Mouse (Mus musculus): ENCODE data around the gene Slc39a9. TPM values are rescaled to one million over a fixed set of nuclear protein-coding genes. Genes with fewer than 3 reads are reported as not detected.

Gene Slc39a9
- total RNA-seq (2021), result 10 to 100 TPM; 11.8 to 14.2 TPM
- long read RNA-seq, experiment 1, full-length matches to known transcripts, result 12 of 16 reads
- long read RNA-seq, experiment 1, partial matches to known transcripts, result 1 of 16 reads
- long read RNA-seq, experiment 1, other reads (novel, unspliced or antisense), result 3 of 16 reads
- long read RNA-seq, experiment 2, full-length matches to known transcripts, result 9 of 14 reads
- long read RNA-seq, experiment 2, partial matches to known transcripts, result 0 of 14 reads
- long read RNA-seq, experiment 2, other reads (novel, unspliced or antisense), result 5 of 14 reads

GRCm38 (mm10) chr12:80643693-80644505 is at the start of gene Slc39a9, which contains the start of gene Erh:
TSS of gene Slc39a9 (plus strand) at chr12:80643883.
TSS of gene Erh (minus strand) at chr12:80644341.
- DNase-seq, result peak; percentile 89

- DNase-seq, result no peak
Observed at GRCm38 (mm10) chr12:80594141-80594540, 49.5 kb upstream of the Slc39a9 start.

GRCm38 (mm10) chr12:80594781-80595180 is 48.9 kb upstream of the Slc39a9 start:
- DNase-seq, result no peak

- no peak for DNase-seq
Observed at GRCm38 (mm10) chr12:80595566-80595965, 48.1 kb upstream of the Slc39a9 start.

- DNase-seq, result no peak
Observed at GRCm38 (mm10) chr12:80595968-80596367, 47.7 kb upstream of the Slc39a9 start.

- no peak for DNase-seq
Observed at GRCm38 (mm10) chr12:80598236-80598635, 45.4 kb upstream of the Slc39a9 start.

GRCm38 (mm10) chr12:80598756-80599155 is 44.9 kb upstream of the Slc39a9 start:
- peak; percentile 52 for DNase-seq

GRCm38 (mm10) chr12:80601597-80602269 is 42.0 kb upstream of the Slc39a9 start:
- DNase-seq, result no peak

GRCm38 (mm10) chr12:80602432-80602831 is 41.3 kb upstream of the Slc39a9 start:
- no peak for DNase-seq

- DNase-seq, result peak; percentile 41
Observed at GRCm38 (mm10) chr12:80603566-80603965, 40.1 kb upstream of the Slc39a9 start.

GRCm38 (mm10) chr12:80604218-80604617 is 39.5 kb upstream of the Slc39a9 start:
- DNase-seq, result no peak

GRCm38 (mm10) chr12:80608576-80608975 is 35.1 kb upstream of the Slc39a9 start:
- no peak for DNase-seq

- no peak for DNase-seq
Observed at GRCm38 (mm10) chr12:80609928-80610327, 33.8 kb upstream of the Slc39a9 start.

GRCm38 (mm10) chr12:80612113-80612791 is 31.4 kb upstream of the Slc39a9 start:
- no peak for DNase-seq

- DNase-seq, result no peak
Observed at GRCm38 (mm10) chr12:80615371-80616257, 28.1 kb upstream of the Slc39a9 start.

GRCm38 (mm10) chr12:80620501-80620900 is 23.2 kb upstream of the Slc39a9 start:
- DNase-seq, result no peak

- no peak for DNase-seq
Observed at GRCm38 (mm10) chr12:80631790-80632189, 11.9 kb upstream of the Slc39a9 start.

- DNase-seq, result peak; percentile 52
Observed at GRCm38 (mm10) chr12:80642725-80643692, 674 bp upstream of the Slc39a9 start.

- peak; percentile 5 for DNase-seq
Observed at GRCm38 (mm10) chr12:80644506-80644868, 804 bp downstream of the Slc39a9 start.

GRCm38 (mm10) chr12:80646377-80646776 is 2.7 kb downstream of the Slc39a9 start:
- DNase-seq, result no peak

All from gastrocnemius, postnatal 10 days (tissue).